Mouse (Mus musculus): ENCODE data around the gene Shkbp1. TPM values are rescaled to one million over a fixed set of nuclear protein-coding genes. Genes with fewer than 3 reads are reported as not detected.

Gene Shkbp1
- polyA plus RNA-seq, 2 experiments, result 30.5 to 58.7 TPM

GRCm38 (mm10) chr7:27354144-27354543 lies 1.7 kb downstream of the Shkbp1 start:
- no peak for ATAC-seq (ENCODE audit: low FRiP score, low read depth)
- WGBS, result 26% methylated on average over 6 of the region's 6 CpGs
- H3K4me3 ChIP-seq (replicated peaks; ENCODE audit: low read length), result peak overlapping the region; percentile 68; the same call in 1 of the 2 replicates

GRCm38 (mm10) chr7:27345444-27345843 lies 10.4 kb downstream of the Shkbp1 start:
- Histone ChIP-seq H3K27me3 (ENCODE audit: control insufficient read depth, insufficient read depth, low read length) (no peaks in the 10 kb centered on the region), H3K4me2 (replicated peaks; ENCODE audit: low read depth, low read length, severe bottlenecking) (no peak overlapping the region), H3K4me3 (replicated peaks; ENCODE audit: low read length) (no peak overlapping the region), H3K36me3 (ENCODE audit: control insufficient read depth, insufficient read depth, low read length) (peaks cover 50% of the 10 kb centered on the region), H3K27ac (replicated peaks; ENCODE audit: low read depth, low read length) (no peak overlapping the region), H3K9me3 (ENCODE audit: control insufficient read depth, low read length) (no peaks in the 10 kb centered on the region), H3K9ac (ENCODE audit: low read depth, low read length, severe bottlenecking) (no peak overlapping the region), H3K4me1 (ENCODE audit: control insufficient read depth, insufficient read depth, low read length) (no peaks in the 10 kb centered on the region)
- 19% methylated on average over 6 of the region's 6 CpGs for WGBS
- no peak for ATAC-seq (ENCODE audit: low FRiP score, low read depth)
- DNase-seq (ENCODE audit: low spot score), result no peak
- TF ChIP-seq POLR2A (IDR thresholded peaks at IDR 0.05; ENCODE audit: borderline replicate concordance, extremely low read depth, insufficient read depth, insufficient read length), result no peak

More at GRCm38 (mm10) chr7:27354144-27354543, 1.7 kb downstream of the Shkbp1 start:
- Histone ChIP-seq H3K9me3 (ENCODE audit: control insufficient read depth, low read length) (no peaks in the 10 kb centered on the region), H3K9ac (ENCODE audit: low read depth, low read length, severe bottlenecking) (no peak overlapping the region), H3K4me1 (ENCODE audit: control insufficient read depth, insufficient read depth, low read length) (peaks cover 21% of the 10 kb centered on the region), H3K4me2 (replicated peaks; ENCODE audit: low read depth, low read length, severe bottlenecking) (peak overlapping the region; percentile 68), H3K36me3 (ENCODE audit: control insufficient read depth, insufficient read depth, low read length) (peaks cover 21% of the 10 kb centered on the region), H3K27ac (replicated peaks; ENCODE audit: low read depth, low read length) (no peak overlapping the region), H3K27me3 (ENCODE audit: control insufficient read depth, insufficient read depth, low read length) (peaks cover 14% of the 10 kb centered on the region)
- DNase-seq (ENCODE audit: low spot score), result peak; percentile 68
- TF ChIP-seq POLR2A (IDR thresholded peaks at IDR 0.05; ENCODE audit: borderline replicate concordance, extremely low read depth, insufficient read depth, insufficient read length), result no peak

GRCm38 (mm10) chr7:27342595-27342994 lies 13.2 kb downstream of the Shkbp1 start:
- H3K36me3 ChIP-seq (ENCODE audit: control insufficient read depth, insufficient read depth, low read length), result peaks cover 31% of the 10 kb centered on the region
- ATAC-seq (ENCODE audit: low FRiP score, low read depth), result no peak
- DNase-seq (ENCODE audit: low spot score), result no peak

GRCm38 (mm10) chr7:27339519-27339918 lies 16.3 kb downstream of the Shkbp1 start:
- H3K9me3 ChIP-seq (ENCODE audit: control insufficient read depth, low read length), result no peaks in the 10 kb centered on the region
- no peak for TF ChIP-seq POLR2A (IDR thresholded peaks at IDR 0.05; ENCODE audit: borderline replicate concordance, extremely low read depth, insufficient read depth, insufficient read length)
- H3K4me2 ChIP-seq (replicated peaks; ENCODE audit: low read depth, low read length, severe bottlenecking), result no peak overlapping the region
- H3K27ac ChIP-seq (replicated peaks; ENCODE audit: low read depth, low read length), result no peak overlapping the region
- H3K4me3 ChIP-seq (replicated peaks; ENCODE audit: low read length), result no peak overlapping the region
- DNase-seq (ENCODE audit: low spot score), result no peak
- no peak overlapping the region for H3K9ac ChIP-seq (ENCODE audit: low read depth, low read length, severe bottlenecking)
- no peak for ATAC-seq (ENCODE audit: low FRiP score, low read depth)
- H3K36me3 ChIP-seq (ENCODE audit: control insufficient read depth, insufficient read depth, low read length), result peaks cover 16% of the 10 kb centered on the region
- H3K4me1 ChIP-seq (ENCODE audit: control insufficient read depth, insufficient read depth, low read length), result peaks cover 5% of the 10 kb centered on the region; the same call in 1 of the 2 replicates
- peaks cover 2% of the 10 kb centered on the region; the same call in 1 of the 2 replicates for H3K27me3 ChIP-seq (ENCODE audit: control insufficient read depth, insufficient read depth, low read length)
- WGBS, result 32% methylated on average over 7 of the region's 7 CpGs

More at GRCm38 (mm10) chr7:27342595-27342994, 13.2 kb downstream of the Shkbp1 start:
- Histone ChIP-seq H3K4me2 (replicated peaks; ENCODE audit: low read depth, low read length, severe bottlenecking) (no peak overlapping the region), H3K27me3 (ENCODE audit: control insufficient read depth, insufficient read depth, low read length) (no peaks in the 10 kb centered on the region), H3K27ac (replicated peaks; ENCODE audit: low read depth, low read length) (no peak overlapping the region), H3K4me3 (replicated peaks; ENCODE audit: low read length) (no peak overlapping the region), H3K9me3 (ENCODE audit: control insufficient read depth, low read length) (no peaks in the 10 kb centered on the region), H3K9ac (ENCODE audit: low read depth, low read length, severe bottlenecking) (no peak overlapping the region), H3K4me1 (ENCODE audit: control insufficient read depth, insufficient read depth, low read length) (no peaks in the 10 kb centered on the region)
- 60% methylated on average over 4 of the region's 4 CpGs for WGBS
- no peak for TF ChIP-seq POLR2A (IDR thresholded peaks at IDR 0.05; ENCODE audit: borderline replicate concordance, extremely low read depth, insufficient read depth, insufficient read length)

GRCm38 (mm10) chr7:27339114-27339513 lies 16.7 kb downstream of the Shkbp1 start:
- Histone ChIP-seq H3K4me1 (ENCODE audit: control insufficient read depth, insufficient read depth, low read length) (peaks cover 9% of the 10 kb centered on the region; the same call in 1 of the 2 replicates), H3K36me3 (ENCODE audit: control insufficient read depth, insufficient read depth, low read length) (peaks cover 12% of the 10 kb centered on the region), H3K4me2 (replicated peaks; ENCODE audit: low read depth, low read length, severe bottlenecking) (no peak overlapping the region), H3K27me3 (ENCODE audit: control insufficient read depth, insufficient read depth, low read length) (peaks cover 6% of the 10 kb centered on the region; the same call in 1 of the 2 replicates), H3K9ac (ENCODE audit: low read depth, low read length, severe bottlenecking) (no peak overlapping the region), H3K4me3 (replicated peaks; ENCODE audit: low read length) (no peak overlapping the region), H3K27ac (replicated peaks; ENCODE audit: low read depth, low read length) (no peak overlapping the region), H3K9me3 (ENCODE audit: control insufficient read depth, low read length) (no peaks in the 10 kb centered on the region)
- 71% methylated on average over 4 of the region's 4 CpGs for WGBS
- DNase-seq (ENCODE audit: low spot score), result no peak
- TF ChIP-seq POLR2A (IDR thresholded peaks at IDR 0.05; ENCODE audit: borderline replicate concordance, extremely low read depth, insufficient read depth, insufficient read length), result no peak
- no peak for ATAC-seq (ENCODE audit: low FRiP score, low read depth)
